Mouse (Mus musculus) testis, adult 2 months (tissue): ENCODE results near the gene Rnf44.

Source experiments
- CTCF ChIP-seq: fragments of 200-500 bp; IDR thresholded peaks from 2 replicates; pipeline ENCODE4 v1.5.1; 2012; ENCODE audit warnings: low read depth, mild to moderate bottlenecking, inconsistent platforms, low read length, moderate library complexity; ENCODE audit not compliant: control insufficient read depth, insufficient read depth, insufficient replicate concordance
- POLR2A ChIP-seq: fragments of 200-500 bp; IDR thresholded peaks from 2 replicates; pipeline ENCODE4 v1.6.1; 2012; ENCODE audit warnings: low read depth, mild to moderate bottlenecking, inconsistent platforms, low read length, moderate library complexity; ENCODE audit not compliant: control insufficient read depth

GRCm38 (mm10) chr13:54723143-54723542 is 29.4 kb upstream of the Rnf44 start:
- TF ChIP-seq CTCF (peak; percentile 77; the same call in 1 of the 2 replicates), POLR2A (no peak)
